Mouse (Mus musculus) midbrain, embryonic 12.5 days (tissue): ENCODE data around the gene Rps26. TPM values are rescaled to one million over a fixed set of nuclear protein-coding genes. Genes with fewer than 3 reads are reported as not detected.

Experiments
- ATAC-seq: fragments of 200-750 bp; cut with Nextera tagmentation; 2 replicates; pipeline ENCODE4 v1.8.0; 2017; ENCODE audit warnings: low read depth, moderate TSS enrichment, moderate library complexity; ENCODE audit not compliant: low FRiP score
- H3K27ac ChIP-seq: fragments of 300-500 bp; sonication (generic); replicated peaks from 2 replicates; pipeline ENCODE4 v1.5.1; 2016; ENCODE audit warnings: mild to moderate bottlenecking
- H3K27me3 ChIP-seq: fragments of 300-500 bp; sonication (generic); 2 replicates; pipeline ENCODE4 v1.6.1; 2016; ENCODE audit warnings: mild to moderate bottlenecking
- H3K36me3 ChIP-seq: fragments of 300-500 bp; sonication (generic); 2 replicates; pipeline ENCODE4 v1.6.1; 2016
- H3K4me1 ChIP-seq: fragments of 300-500 bp; sonication (generic); 2 replicates; pipeline ENCODE4 v1.6.1; 2016
- H3K4me2 ChIP-seq: fragments of 300-500 bp; sonication (generic); replicated peaks from 2 replicates; pipeline ENCODE4 v1.6.1; 2016; ENCODE audit warnings: mild to moderate bottlenecking, moderate library complexity
- H3K4me3 ChIP-seq: fragments of 300-500 bp; sonication (generic); 2 replicates; pipeline ENCODE4 v1.5.1; 2016; ENCODE audit warnings: mild to moderate bottlenecking
- H3K9ac ChIP-seq: fragments of 300-500 bp; sonication (generic); replicated peaks from 2 replicates; pipeline ENCODE4 v1.6.1; 2016; ENCODE audit warnings: mild to moderate bottlenecking, moderate library complexity
- H3K9me3 ChIP-seq: fragments of 300-500 bp; sonication (generic); 2 replicates; pipeline ENCODE4 v1.6.1; 2016; ENCODE audit warnings: mild to moderate bottlenecking
- WGBS: fragments of 180-500 bp; shearing (Covaris S2); methylation state at CpG from one replicate; pipeline ENCODE4 v1.1.7; 2016; 5-methylcytosine and 5-hydroxymethylcytosine counted together
- microRNA-seq: library from miRNA; unstranded; fragments of <30 nt; microRNA quantifications from one replicate; pipeline ENCODE4, GENCODE M21; 2017
- polyA plus RNA-seq: library from polyadenylated mRNA; unstranded; fragments of >200 nt; fragmentation: Nextera tagmentation; extraction: Ambion mirVana; gene quantifications from 2 replicates; pipeline ENCODE4 v1.2.1, GENCODE M21; 2016

The Rps26 gene
- polyA plus RNA-seq, 1 experiment from 2014 or later: 444 TPM

DNA sequence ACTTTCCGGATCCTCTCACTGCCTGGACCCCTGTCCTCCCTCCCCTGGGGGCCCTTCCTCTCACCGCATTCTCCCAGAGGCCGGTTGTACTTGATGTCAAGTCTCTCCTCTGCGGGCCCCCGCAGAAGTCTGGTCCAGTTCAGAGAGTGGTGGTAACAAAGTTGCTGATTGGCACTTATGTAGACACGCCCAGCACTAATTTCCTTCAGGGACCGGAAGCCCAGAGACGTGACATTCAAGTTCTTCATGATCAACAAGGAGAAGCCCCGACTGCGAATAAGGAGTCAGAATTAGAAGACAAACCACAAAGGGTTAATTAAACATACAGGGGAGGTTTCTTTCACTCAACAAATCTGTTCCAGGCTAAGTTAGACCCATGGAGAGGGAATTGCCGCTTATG is 48.2 kb downstream of the Rps26 start:
- no peak for ATAC-seq
- Histone ChIP-seq H3K4me3 (no peak overlapping the region), H3K4me1 (no peaks in the 10 kb centered on the region), H3K9me3 (no peaks in the 10 kb centered on the region), H3K27ac (no peak overlapping the region), H3K36me3 (no peaks in the 10 kb centered on the region), H3K4me2 (no peak overlapping the region), H3K9ac (no peak overlapping the region), H3K27me3 (peaks cover 11% of the 10 kb centered on the region)
- 79% methylated on average over 11 of the region's 11 CpGs for WGBS

DNA sequence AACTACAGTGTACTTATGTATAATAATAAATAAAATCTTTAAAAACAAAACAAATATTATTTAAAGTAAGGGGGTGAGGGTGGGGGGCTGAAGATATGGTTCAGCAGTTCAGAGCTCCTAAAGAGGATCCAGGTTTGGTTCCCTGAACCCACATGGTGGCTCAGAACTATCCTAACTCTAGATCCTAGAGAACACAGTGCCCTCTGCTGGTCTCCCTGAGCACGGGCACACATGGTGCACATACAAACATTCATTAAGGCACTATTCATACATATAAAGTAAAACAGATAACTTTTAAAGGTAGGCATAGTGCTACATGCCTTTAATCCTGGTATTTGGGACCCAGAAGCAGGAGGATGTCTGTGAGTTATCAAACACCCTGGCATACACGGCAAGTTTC is 51.5 kb downstream of the Rps26 start:
- H3K4me2 ChIP-seq: no peak overlapping the region
- 92% methylated on average over 2 of the region's 2 CpGs for WGBS
- no peaks in the 10 kb centered on the region for H3K9me3 ChIP-seq
- no peak overlapping the region for H3K4me3 ChIP-seq
- H3K9ac ChIP-seq: no peak overlapping the region
- ATAC-seq: no peak
- H3K4me1 ChIP-seq: no peaks in the 10 kb centered on the region
- H3K27ac ChIP-seq: no peak overlapping the region
- H3K27me3 ChIP-seq: 0 out of 2 replicates have a peak, but pooled peaks cover 2% of the 10 kb centered on the region
- H3K36me3 ChIP-seq: no peaks in the 10 kb centered on the region

Small RNA genes within 50 kb of the gene (microRNA-seq; reads per million reads assigned to microRNA genes)
- gene Mir6917: not detected

Other genes starting within 250 kb of the Rps26 start
- gene Ankrd52, start 249.6 kb downstream of the Rps26 start, polyA plus RNA-seq: 12.9 and 13.5 TPM in 2 replicates
- gene Slc39a5, start 225.5 kb downstream of the Rps26 start, polyA plus RNA-seq: not detected in 2 replicates
- 127 and 147 TPM in 2 replicates for gene Nabp2, start 215.3 kb downstream of the Rps26 start, polyA plus RNA-seq
- 57.6 and 60.7 TPM in 2 replicates for gene Rnf41, start 215.1 kb downstream of the Rps26 start, polyA plus RNA-seq
- 188 and 202 TPM in 2 replicates for gene Smarcc2, start 167.5 kb downstream of the Rps26 start, polyA plus RNA-seq
- 747 and 793 TPM in 2 replicates for gene Myl6, start 132.6 kb downstream of the Rps26 start, polyA plus RNA-seq
- gene Myl6b, start 128.1 kb downstream of the Rps26 start, polyA plus RNA-seq: 2.7 and 3.0 TPM in 2 replicates
- gene Esyt1, start 100.9 kb downstream of the Rps26 start, polyA plus RNA-seq: 25.6 and 26.6 TPM in 2 replicates
- gene Zc3h10, start 79.0 kb downstream of the Rps26 start, polyA plus RNA-seq: 20.1 and 22.5 TPM in 2 replicates
- gene Rpl41, start 77.4 kb downstream of the Rps26 start, polyA plus RNA-seq: 2,391 and 2,602 TPM in 2 replicates
- 164 and 170 TPM in 2 replicates for gene Pa2g4, start 60.8 kb downstream of the Rps26 start, polyA plus RNA-seq
- gene Erbb3, start 37.1 kb downstream of the Rps26 start, polyA plus RNA-seq: 0.76 and 0.94 TPM in 2 replicates
- gene Ikzf4, start 19.2 kb upstream of the Rps26 start, polyA plus RNA-seq: 8.3 and 10.4 TPM in 2 replicates
- gene Suox, start 47.3 kb upstream of the Rps26 start, polyA plus RNA-seq: 12.5 and 13.6 TPM in 2 replicates
- gene Rab5b, start 69.5 kb upstream of the Rps26 start, polyA plus RNA-seq: 96.5 and 102 TPM in 2 replicates
- gene Pmel, start 77.4 kb upstream of the Rps26 start, polyA plus RNA-seq: 0.90 and 1.1 TPM in 2 replicates
- gene Cdk2, start 78.3 kb upstream of the Rps26 start, polyA plus RNA-seq: 76.4 and 85.5 TPM in 2 replicates
- gene Dgka, start 118.1 kb upstream of the Rps26 start, polyA plus RNA-seq: 3.9 and 4.8 TPM in 2 replicates
- 50.5 and 54.6 TPM in 2 replicates for gene Pym1, start 121.1 kb upstream of the Rps26 start, polyA plus RNA-seq
- gene Mmp19, start 164.2 kb upstream of the Rps26 start, polyA plus RNA-seq: 0.61 and 0.97 TPM in 2 replicates
- gene Dnajc14, start 177.3 kb upstream of the Rps26 start, polyA plus RNA-seq: 57.9 and 59.8 TPM in 2 replicates
- gene Tmem198b, start 177.6 kb upstream of the Rps26 start, polyA plus RNA-seq: 21.4 and 24.0 TPM in 2 replicates
- gene Sarnp, start 190.6 kb upstream of the Rps26 start, polyA plus RNA-seq: 217 and 219 TPM in 2 replicates
- 38.5 and 41.7 TPM in 2 replicates for gene Ormdl2, start 194.9 kb upstream of the Rps26 start, polyA plus RNA-seq